Mouse (Mus musculus) ES-E14 (cell line): Measurements from ENCODE around the gene Ccl24.

Experiments used
- HCFC1 ChIP-seq: IDR thresholded peaks from 2 replicates; pipeline ENCODE4 v1.6.1; 2012; ENCODE audit warnings: low read length, inconsistent platforms, borderline replicate concordance; ENCODE audit not compliant: insufficient read depth
- MAFK ChIP-seq: IDR thresholded peaks from 2 replicates; pipeline ENCODE4 v1.6.1; 2014; ENCODE audit warnings: mild to moderate bottlenecking, low read depth, low read length, inconsistent platforms; ENCODE audit not compliant: insufficient read depth
- ZNF384 ChIP-seq: IDR thresholded peaks from 2 replicates; pipeline ENCODE4 v1.6.1; 2012; ENCODE audit warnings: low read depth, low read length, inconsistent platforms

GRCm38 (mm10) chr5:135620526-135620925, 47.7 kb upstream of the Ccl24 start:
- no peak for TF ChIP-seq ZNF384
- no peak for TF ChIP-seq HCFC1
- no peak for TF ChIP-seq MAFK
